In genomic region chr13:34227720-34228661, GRCm38 (mm10) we compare ENCODE assay signal across 13 mouse cellular contexts.
DNase-seq lines count a peak whose midpoint lies in the region; ATAC-seq and TF ChIP-seq lines count a peak whose summit lies in the region.
"Had no signal": no experiment of that assay in that cellular context is flagged by ENCODE, and none has a peak within 500 bp of the region (broad histone marks: within the 10 kb centered on the region; RNA-seq: fewer than 3 reads in every experiment).

No protein-coding gene starts in this region.

- 0 out of 2 replicates have a peak, but pooled peaks cover 11% of the 10 kb centered on the region for H3K4me1 ChIP-seq in intestine, embryonic 15.5 days (replicated peaks)
- H3K4me1 ChIP-seq in intestine, postnatal 0 days (replicated peaks; ENCODE audit: control insufficient read depth, insufficient read depth, low read length), result peaks cover 8% of the 10 kb centered on the region; the same call in 1 of the 2 replicates
- H3K4me1 ChIP-seq in midbrain, embryonic 11.5 days (ENCODE audit: control insufficient read depth, insufficient read depth, low read length), result peaks cover 19% of the 10 kb centered on the region
- peaks cover 4% of the 10 kb centered on the region for H3K4me1 ChIP-seq in midbrain, postnatal 0 days (ENCODE audit: insufficient read depth, low read length)
- peaks cover 28% of the 10 kb centered on the region for H3K4me1 ChIP-seq in liver, embryonic 15.5 days (replicated peaks)
- H3K4me1 ChIP-seq in cerebellum, adult 2 months (ENCODE audit: control insufficient read depth, insufficient read depth, low read length), result peaks cover 6% of the 10 kb centered on the region

- H3K36me3 ChIP-seq in intestine, embryonic 15.5 days, result no peaks in the 10 kb centered on the region
- H3K36me3 ChIP-seq in intestine, postnatal 0 days (ENCODE audit: control insufficient read depth, insufficient read depth), result no peaks in the 10 kb centered on the region
- no peaks in the 10 kb centered on the region for H3K36me3 ChIP-seq in midbrain, embryonic 11.5 days (ENCODE audit: control insufficient read depth, insufficient read depth, low read length)
- H3K36me3 ChIP-seq in midbrain, postnatal 0 days (ENCODE audit: insufficient read depth, low read length), result no peaks in the 10 kb centered on the region
- peaks cover 27% of the 10 kb centered on the region for H3K36me3 ChIP-seq in liver, embryonic 15.5 days (replicated peaks)

- no peak overlapping the region for H3K4me3 ChIP-seq in intestine, embryonic 15.5 days (replicated peaks)
- no peak overlapping the region for H3K4me3 ChIP-seq in intestine, postnatal 0 days (ENCODE audit: low read depth, low read length)
- H3K4me3 ChIP-seq in midbrain, embryonic 11.5 days (ENCODE audit: low read depth, low read length), result no peak overlapping the region
- H3K4me3 ChIP-seq in midbrain, postnatal 0 days (ENCODE audit: low read depth, low read length), result no peak overlapping the region
- no peak overlapping the region for H3K4me3 ChIP-seq in liver, embryonic 15.5 days (replicated peaks)
- no peak overlapping the region for H3K4me3 ChIP-seq in cerebellum, adult 2 months (replicated peaks; ENCODE audit: insufficient read depth, low read depth, low read length)

- no peak overlapping the region for H3K4me2 ChIP-seq in intestine, embryonic 15.5 days (replicated peaks)
- H3K4me2 ChIP-seq in intestine, postnatal 0 days (replicated peaks; ENCODE audit: low read depth), result no peak overlapping the region
- H3K4me2 ChIP-seq in midbrain, embryonic 11.5 days, result no peak overlapping the region
- H3K4me2 ChIP-seq in midbrain, postnatal 0 days (ENCODE audit: low read depth, low read length, poor library complexity, severe bottlenecking), result no peak overlapping the region
- H3K4me2 ChIP-seq in liver, embryonic 15.5 days, result peak overlapping the region; percentile 26; the same call in 1 of the 2 replicates

- H3K27ac ChIP-seq in intestine, embryonic 15.5 days, result no peak overlapping the region
- no peak overlapping the region for H3K27ac ChIP-seq in intestine, postnatal 0 days (ENCODE audit: low read depth, low read length)
- no peak overlapping the region for H3K27ac ChIP-seq in midbrain, embryonic 11.5 days (ENCODE audit: low read depth, low read length)
- no peak overlapping the region for H3K27ac ChIP-seq in midbrain, postnatal 0 days (ENCODE audit: low read depth, low read length)
- H3K27ac ChIP-seq in liver, embryonic 15.5 days (replicated peaks), result peak overlapping the region; percentile 55
- no peak overlapping the region for H3K27ac ChIP-seq in cerebellum, adult 2 months (ENCODE audit: insufficient read depth, low read length)

- 39% methylated on average over 12 of the region's 12 CpGs for WGBS in intestine, embryonic 15.5 days
- WGBS in intestine, postnatal 0 days, result 39% methylated on average over 12 of the region's 12 CpGs
- WGBS in midbrain, embryonic 11.5 days, result 29% methylated on average over 12 of the region's 12 CpGs
- WGBS in midbrain, postnatal 0 days, result 36% methylated on average over 12 of the region's 12 CpGs
- WGBS in liver, embryonic 15.5 days (ENCODE audit: insufficient replicate concordance), result 62% methylated on average over 12 of the region's 12 CpGs
- 51% methylated on average over 12 of the region's 12 CpGs for WGBS in cerebellum, adult 2 months

- no peaks in the 10 kb centered on the region for H3K27me3 ChIP-seq in intestine, embryonic 15.5 days (replicated peaks)
- no peaks in the 10 kb centered on the region for H3K27me3 ChIP-seq in intestine, postnatal 0 days (replicated peaks; ENCODE audit: control insufficient read depth, insufficient read depth, low read length)
- no peaks in the 10 kb centered on the region for H3K27me3 ChIP-seq in midbrain, embryonic 11.5 days (ENCODE audit: control insufficient read depth, insufficient read depth, low read length)
- no peaks in the 10 kb centered on the region for H3K27me3 ChIP-seq in midbrain, postnatal 0 days (ENCODE audit: insufficient read depth, low read length)
- no peaks in the 10 kb centered on the region for H3K27me3 ChIP-seq in liver, embryonic 15.5 days
- H3K27me3 ChIP-seq in cerebellum, adult 2 months (ENCODE audit: control insufficient read depth, insufficient read depth, low read length), result no peaks in the 10 kb centered on the region

- no peaks in the 10 kb centered on the region for H3K9me3 ChIP-seq in intestine, embryonic 15.5 days
- H3K9me3 ChIP-seq in intestine, postnatal 0 days (ENCODE audit: control insufficient read depth), result no peaks in the 10 kb centered on the region
- H3K9me3 ChIP-seq in midbrain, embryonic 11.5 days (ENCODE audit: control insufficient read depth, low read length), result no peaks in the 10 kb centered on the region
- H3K9me3 ChIP-seq in midbrain, postnatal 0 days (ENCODE audit: low read length), result no peaks in the 10 kb centered on the region
- H3K9me3 ChIP-seq in liver, embryonic 15.5 days (replicated peaks), result no peaks in the 10 kb centered on the region
- H3K9me3 ChIP-seq: G1E had no signal

- TF ChIP-seq POLR2A in cerebellum, adult 2 months (IDR thresholded peaks at IDR 0.05; ENCODE audit: borderline replicate concordance, insufficient read depth, low read length), result no peak

- 0 out of 2 replicates have a peak, but pooled peaks have one; percentile 43 for ATAC-seq in intestine, embryonic 15.5 days
- no peak for ATAC-seq in intestine, postnatal 0 days
- no peak for ATAC-seq in midbrain, embryonic 11.5 days (ENCODE audit: low FRiP score)
- ATAC-seq in midbrain, postnatal 0 days (ENCODE audit: low FRiP score), result no peak
- ATAC-seq in liver, embryonic 15.5 days (ENCODE audit: insufficient read depth), result peak; percentile 41; the same call in 1 of the 2 replicates

- DNase-seq in midbrain, embryonic 11.5 days (ENCODE audit: low spot score, missing footprints), result peak; percentile 85
- no peak for DNase-seq in midbrain, postnatal 0 days (ENCODE audit: low spot score)
- DNase-seq in ovary, postnatal 10 days (ENCODE audit: low spot score), result no peak
- DNase-seq in cerebellum, adult 2 months, result no peak
- DNase-seq: adrenal gland, postnatal 10 days; cerebellum, adult 8-10 months; gastrocnemius, postnatal 10 days; heart, postnatal 10 days; thymus, postnatal 4 days had no signal

- no peak for TF ChIP-seq CTCF in intestine, postnatal 0 days (IDR thresholded peaks at IDR 0.05; ENCODE audit: low read depth)
- no peak for TF ChIP-seq CTCF in midbrain, postnatal 0 days (IDR thresholded peaks at IDR 0.05)
- no peak for TF ChIP-seq CTCF in cerebellum, adult 2 months (IDR thresholded peaks at IDR 0.05; ENCODE audit: borderline replicate concordance, insufficient read depth, low read depth, low read length)

- H3K9ac ChIP-seq in intestine, embryonic 15.5 days, result no peak overlapping the region
- no peak overlapping the region for H3K9ac ChIP-seq in intestine, postnatal 0 days (ENCODE audit: low read depth, low read length)
- no peak overlapping the region for H3K9ac ChIP-seq in midbrain, embryonic 11.5 days (ENCODE audit: low read length)
- no peak overlapping the region for H3K9ac ChIP-seq in midbrain, postnatal 0 days (replicated peaks; ENCODE audit: low read length, poor library complexity, severe bottlenecking)
- H3K9ac ChIP-seq in liver, embryonic 15.5 days, result no peak overlapping the region

Comparison
In these comparisons a context has a peak if more than half of its experiments do, and no peak if none do; other contexts are left out.
1. ATAC-seq: peak in intestine, embryonic 15.5 days (single experiment) and liver, embryonic 15.5 days (single experiment); none in intestine, postnatal 0 days (single experiment), midbrain, embryonic 11.5 days (single experiment) and midbrain, postnatal 0 days (single experiment).